Mouse (Mus musculus) E14TG2a.4 (cell line): ENCODE results near the gene Neurog3.

Source experiments
- H3K27me3 ChIP-seq: 2 replicates; pipeline ENCODE4 v1.6.1; 2014; ENCODE audit warnings: low read length, control low read depth; ENCODE audit not compliant: insufficient read depth
- H3K36me3 ChIP-seq: 2 replicates; pipeline ENCODE4 v1.6.1; 2014; ENCODE audit warnings: low read length, control low read depth; ENCODE audit not compliant: insufficient read depth
- H3K4me1 ChIP-seq: replicated peaks from 2 replicates; pipeline ENCODE4 v1.6.1; 2014; ENCODE audit warnings: low read depth, low read length, control low read depth
- H3K4me3 ChIP-seq: replicated peaks from 2 replicates; pipeline ENCODE4 v1.5.1; 2014; ENCODE audit warnings: mild to moderate bottlenecking, low read length
- H3K9me3 ChIP-seq: 2 replicates; pipeline ENCODE4 v1.6.1; 2014; ENCODE audit warnings: low read length, control low read depth
- CTCF ChIP-seq: conservative IDR thresholded peaks from 2 replicates; pipeline ENCODE4 v1.5.1; 2014; ENCODE audit warnings: low read length
- NANOG ChIP-seq: IDR thresholded peaks from 2 replicates; pipeline ENCODE4 v1.6.1; 2014; ENCODE audit warnings: borderline replicate concordance, low read length, mixed read lengths
- POU5F1 ChIP-seq: IDR thresholded peaks from 2 replicates; pipeline ENCODE4 v1.6.1; 2014; ENCODE audit warnings: low read length, borderline replicate concordance

Gene Neurog3

GRCm38 (mm10) chr10:62147466-62148248, 14.8 kb downstream of the Neurog3 start:
- Histone ChIP-seq H3K36me3 (no peaks in the 10 kb centered on the region), H3K4me3 (no peak overlapping the region), H3K9me3 (no peaks in the 10 kb centered on the region), H3K27me3 (peaks cover 41% of the 10 kb centered on the region), H3K4me1 (peaks cover 51% of the 10 kb centered on the region)
- TF ChIP-seq CTCF (no peak), POU5F1 (no peak), NANOG (no peak)

GRCm38 (mm10) chr10:62149929-62150328, 17.0 kb downstream of the Neurog3 start:
- Histone ChIP-seq H3K4me1 (peaks cover 38% of the 10 kb centered on the region), H3K4me3 (no peak overlapping the region), H3K36me3 (no peaks in the 10 kb centered on the region), H3K27me3 (peaks cover 34% of the 10 kb centered on the region), H3K9me3 (no peaks in the 10 kb centered on the region)
- no peak for TF ChIP-seq CTCF
- TF ChIP-seq NANOG, result no peak
- no peak for TF ChIP-seq POU5F1

DNA sequence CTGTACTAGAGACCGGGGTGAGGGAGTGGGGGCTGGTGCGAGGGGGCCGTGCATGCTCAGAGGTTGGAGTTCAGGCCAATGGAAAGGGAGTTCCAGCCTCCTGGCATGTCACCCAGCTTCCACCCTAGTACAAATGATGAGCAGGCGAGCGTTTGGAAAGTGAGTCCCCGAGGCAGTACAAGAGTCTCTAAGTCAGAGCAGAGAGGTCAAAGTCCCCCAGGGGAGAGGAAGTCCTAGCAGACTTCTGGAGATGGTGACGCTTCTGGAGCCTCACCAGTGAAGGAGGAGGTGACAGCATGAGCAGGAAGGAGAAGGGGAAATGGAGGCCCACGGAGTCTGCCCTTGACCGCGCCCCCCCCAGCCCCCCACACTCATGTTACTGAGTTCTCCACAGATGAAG, 29.5 kb downstream of the Neurog3 start:
- Histone ChIP-seq H3K27me3 (peaks cover 14% of the 10 kb centered on the region), H3K4me1 (peaks cover 15% of the 10 kb centered on the region), H3K9me3 (peaks cover 4% of the 10 kb centered on the region; the same call in 1 of the 2 replicates), H3K36me3 (no peaks in the 10 kb centered on the region), H3K4me3 (no peak overlapping the region)
- TF ChIP-seq NANOG (no peak), CTCF (no peak), POU5F1 (no peak)

- peaks cover 6% of the 10 kb centered on the region for H3K9me3 ChIP-seq
- TF ChIP-seq CTCF (no peak), POU5F1 (no peak), NANOG (no peak)
- peak overlapping the region; percentile 26; the same call in 1 of the 2 replicates for H3K4me3 ChIP-seq
- H3K27me3 ChIP-seq, result peaks cover 17% of the 10 kb centered on the region
- H3K36me3 ChIP-seq, result no peaks in the 10 kb centered on the region
- peaks cover 17% of the 10 kb centered on the region for H3K4me1 ChIP-seq
These were observed 40.1 kb downstream of the Neurog3 start for GRCm38 (mm10) chr10:62172841-62173553.

DNA sequence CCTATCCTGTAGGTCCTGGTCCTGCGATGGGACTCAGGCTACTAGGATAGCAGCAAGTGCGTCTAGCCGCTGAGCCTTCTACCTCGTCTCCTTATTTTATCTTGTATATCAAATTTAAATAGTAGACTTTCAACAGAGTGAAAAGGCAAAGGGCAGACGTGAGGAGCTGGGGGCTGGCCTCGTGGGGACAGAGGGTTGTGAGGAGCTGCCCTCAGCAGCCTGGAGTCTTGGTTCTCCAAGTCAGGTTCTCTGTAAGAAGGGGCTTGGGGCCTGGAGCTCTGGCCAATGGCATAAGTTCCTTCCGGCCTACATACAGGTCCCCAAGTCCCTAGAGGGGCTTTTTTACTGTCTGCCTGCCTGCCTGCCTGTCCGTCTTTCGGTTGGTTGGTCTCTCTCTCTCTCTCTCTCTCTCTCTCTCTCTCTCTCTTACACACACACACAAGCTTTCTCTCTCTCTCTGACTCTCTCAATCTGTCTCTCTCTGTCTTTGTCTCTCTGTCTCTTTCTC, 41.1 kb downstream of the Neurog3 start:
- Histone ChIP-seq H3K36me3 (no peaks in the 10 kb centered on the region), H3K27me3 (peaks cover 17% of the 10 kb centered on the region), H3K4me1 (peaks cover 17% of the 10 kb centered on the region), H3K4me3 (no peak overlapping the region), H3K9me3 (peaks cover 10% of the 10 kb centered on the region)
- no peak for TF ChIP-seq NANOG
- TF ChIP-seq CTCF, result no peak
- no peak for TF ChIP-seq POU5F1

DNA sequence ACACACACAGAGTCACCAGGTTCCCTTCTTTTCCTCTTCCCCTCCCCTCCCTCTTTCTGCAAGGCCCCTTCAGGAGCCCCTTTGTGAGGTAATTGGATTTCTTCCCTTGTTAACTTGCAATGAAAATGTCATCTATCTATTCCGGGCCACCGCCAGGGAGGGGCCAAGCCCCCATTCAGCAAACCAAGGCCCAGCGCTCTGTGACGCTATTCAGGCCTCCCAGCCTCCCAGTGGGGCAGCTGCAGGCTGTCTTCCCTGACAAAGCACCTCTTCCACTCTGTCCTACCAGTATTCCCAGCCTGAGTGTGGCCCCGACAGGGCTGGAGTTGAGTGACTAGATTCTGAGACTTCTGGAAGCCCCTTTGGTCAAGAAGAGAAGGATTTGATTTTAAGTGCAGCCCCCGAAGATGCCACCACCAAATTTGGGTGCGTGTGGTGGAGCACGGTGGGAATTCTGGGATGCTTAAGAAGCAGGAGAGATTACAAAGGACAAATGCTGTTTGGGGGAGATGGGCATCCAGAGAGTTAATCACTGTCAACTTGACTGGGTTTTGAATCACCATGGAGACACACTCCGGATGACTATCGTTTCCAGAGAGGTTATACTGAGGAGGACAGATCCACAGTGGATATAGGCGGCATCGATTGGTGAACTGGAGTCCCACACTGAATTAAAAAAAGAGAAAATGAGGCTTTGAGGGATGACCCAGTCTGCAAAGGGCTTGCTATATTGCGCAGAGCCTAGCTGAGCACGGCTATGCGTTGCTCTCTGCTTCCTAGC, 41.8 kb downstream of the Neurog3 start:
- no peak overlapping the region for H3K4me3 ChIP-seq
- H3K36me3 ChIP-seq, result no peaks in the 10 kb centered on the region
- H3K27me3 ChIP-seq, result peaks cover 17% of the 10 kb centered on the region
- peaks cover 10% of the 10 kb centered on the region for H3K9me3 ChIP-seq
- H3K4me1 ChIP-seq, result peaks cover 17% of the 10 kb centered on the region
- no peak for TF ChIP-seq NANOG
- no peak for TF ChIP-seq CTCF
- TF ChIP-seq POU5F1, result no peak

DNA sequence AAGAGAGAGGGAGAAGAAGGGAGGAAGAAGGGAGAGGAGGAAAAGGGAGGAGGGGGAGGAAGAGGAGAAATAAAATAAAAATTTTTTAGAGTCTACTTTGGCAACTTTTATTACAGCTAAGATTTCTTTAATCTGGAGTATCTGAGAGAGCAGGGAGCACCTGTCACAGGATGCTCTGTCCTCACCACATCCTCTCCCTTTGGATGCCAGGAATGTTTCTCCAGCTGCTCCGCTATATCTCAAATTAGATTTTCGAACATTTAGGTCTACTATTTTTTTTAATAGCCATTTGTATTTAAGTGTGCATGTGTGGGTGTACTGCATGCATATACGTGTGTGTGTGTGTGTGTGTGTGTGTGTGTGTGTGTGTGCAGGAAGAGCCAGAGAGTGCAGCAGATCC, 47.1 kb downstream of the Neurog3 start:
- Histone ChIP-seq H3K4me3 (no peak overlapping the region), H3K4me1 (peaks cover 14% of the 10 kb centered on the region), H3K36me3 (no peaks in the 10 kb centered on the region), H3K9me3 (peaks cover 10% of the 10 kb centered on the region), H3K27me3 (peaks cover 2% of the 10 kb centered on the region)
- TF ChIP-seq CTCF, result no peak

DNA sequence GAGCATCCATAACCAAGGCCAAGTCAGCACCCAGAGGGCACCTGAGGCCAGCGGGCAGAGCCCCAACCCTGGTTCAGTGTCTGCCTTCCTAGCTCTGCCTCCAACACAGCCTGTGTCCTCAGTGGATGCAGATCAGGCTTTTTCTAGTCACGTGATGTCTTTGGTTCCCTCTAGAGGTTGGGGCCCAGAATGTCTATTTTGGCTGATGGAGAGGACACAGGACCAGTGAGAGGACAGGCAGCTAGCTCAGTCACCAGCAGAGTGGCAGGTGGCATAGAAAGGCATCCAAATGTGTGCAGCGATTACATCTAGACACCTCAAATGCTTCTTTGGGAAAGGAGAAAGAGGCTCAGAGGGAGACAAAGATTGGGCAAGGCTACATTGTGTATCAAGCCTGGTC, 48.8 kb downstream of the Neurog3 start:
- peaks cover 9% of the 10 kb centered on the region for H3K27me3 ChIP-seq
- H3K4me1 ChIP-seq, result peaks cover 14% of the 10 kb centered on the region
- peaks cover 4% of the 10 kb centered on the region; the same call in 1 of the 2 replicates for H3K9me3 ChIP-seq
- no peak overlapping the region for H3K4me3 ChIP-seq
- no peaks in the 10 kb centered on the region for H3K36me3 ChIP-seq
- TF ChIP-seq NANOG (no peak), POU5F1 (no peak), CTCF (no peak; the same call in 1 of the 2 replicates)
